ENCODE assay signal across 22 mouse cellular contexts in genomic region chr2:51600202-51600487, GRCm38 (mm10). TPM values are rescaled to one million over a fixed set of nuclear protein-coding genes. Genes with fewer than 3 reads are reported as not detected.
A peak's percentile ranks its signal among the peaks of the same experiment; 100 is the strongest.
DNase-seq lines count a peak whose midpoint lies in the region; ATAC-seq and TF ChIP-seq lines count a peak whose summit lies in the region.
"Had no signal": no experiment of that assay in that cellular context is flagged by ENCODE, and none has a peak within 500 bp of the region (broad histone marks: within the 10 kb centered on the region; RNA-seq: fewer than 3 reads in every experiment).

No protein-coding gene starts in this region.

- H3K4me3 ChIP-seq in kidney, postnatal 0 days (replicated peaks; ENCODE audit: low read depth, low read length) = 0 out of 2 replicates have a peak overlapping the region, but pooled peaks have one; percentile 6
- H3K4me3 ChIP-seq in hindbrain, embryonic 11.5 days (ENCODE audit: low read depth, low read length) = no peak overlapping the region
- H3K4me3 ChIP-seq in midbrain, embryonic 10.5 days = no peak overlapping the region
- H3K4me3 ChIP-seq in neural tube, embryonic 13.5 days = no peak overlapping the region
- no peak overlapping the region for H3K4me3 ChIP-seq in liver, embryonic 11.5 days (ENCODE audit: low read depth, low read length)
- H3K4me3 ChIP-seq: limb, embryonic 12.5 days; liver, embryonic 15.5 days had no signal

- TF ChIP-seq CTCF in kidney, postnatal 0 days (IDR thresholded peaks at IDR 0.05; ENCODE audit: low read depth) = no peak

- H3K4me1 ChIP-seq in kidney, postnatal 0 days (replicated peaks; ENCODE audit: insufficient read depth, low read length) = no peaks in the 10 kb centered on the region
- no peaks in the 10 kb centered on the region for H3K4me1 ChIP-seq in hindbrain, embryonic 11.5 days (replicated peaks; ENCODE audit: control insufficient read depth, insufficient read depth, low read length)
- H3K4me1 ChIP-seq in midbrain, embryonic 10.5 days = peaks cover 8% of the 10 kb centered on the region; the same call in 1 of the 2 replicates
- H3K4me1 ChIP-seq in neural tube, embryonic 13.5 days (replicated peaks) = peaks cover 26% of the 10 kb centered on the region
- H3K4me1 ChIP-seq in liver, embryonic 11.5 days (replicated peaks; ENCODE audit: control insufficient read depth, insufficient read depth, low read length) = no peaks in the 10 kb centered on the region
- H3K4me1 ChIP-seq: liver, embryonic 15.5 days had no signal

- no peaks in the 10 kb centered on the region for H3K9me3 ChIP-seq in kidney, postnatal 0 days (replicated peaks; ENCODE audit: low read length)
- no peaks in the 10 kb centered on the region for H3K9me3 ChIP-seq in hindbrain, embryonic 11.5 days (ENCODE audit: control insufficient read depth, low read length)
- no peaks in the 10 kb centered on the region for H3K9me3 ChIP-seq in midbrain, embryonic 10.5 days (replicated peaks)
- H3K9me3 ChIP-seq in neural tube, embryonic 13.5 days = no peaks in the 10 kb centered on the region
- H3K9me3 ChIP-seq in liver, embryonic 11.5 days (ENCODE audit: control insufficient read depth, low read length) = no peaks in the 10 kb centered on the region
- H3K9me3 ChIP-seq: limb, embryonic 12.5 days; liver, embryonic 15.5 days had no signal

- no peak for DNase-seq in kidney, postnatal 0 days (ENCODE audit: low spot score)
- no peak for DNase-seq in kidney, postnatal 4 days
- DNase-seq in hindbrain, embryonic 11.5 days (ENCODE audit: low spot score) = no peak
- no peak for DNase-seq in midbrain, embryonic 10.5 days (ENCODE audit: low spot score)
- DNase-seq in urinary bladder, postnatal 10 days (ENCODE audit: low spot score) = no peak
- no peak for DNase-seq in liver, embryonic 11.5 days (ENCODE audit: low spot score)
- DNase-seq: cerebellum, adult 11 months; heart, adult 18-20 months; lung, postnatal 14 days; spleen, adult 18-20 months; thymus, postnatal 14 days had no signal

- WGBS in kidney, postnatal 0 days = 26% methylated on average over 3 of the region's 3 CpGs
- 41% methylated on average over 3 of the region's 3 CpGs for WGBS in hindbrain, embryonic 11.5 days
- 75% methylated on average over 3 of the region's 3 CpGs for WGBS in midbrain, embryonic 10.5 days
- 22% methylated on average over 3 of the region's 3 CpGs for WGBS in neural tube, embryonic 13.5 days
- WGBS in liver, embryonic 11.5 days = 75% methylated on average over 3 of the region's 3 CpGs

- no peaks in the 10 kb centered on the region for H3K27me3 ChIP-seq in kidney, postnatal 0 days (ENCODE audit: insufficient read depth, low read length)
- no peaks in the 10 kb centered on the region for H3K27me3 ChIP-seq in hindbrain, embryonic 11.5 days (ENCODE audit: control insufficient read depth, insufficient read depth, low read length)
- no peaks in the 10 kb centered on the region for H3K27me3 ChIP-seq in midbrain, embryonic 10.5 days (ENCODE audit: low read depth, poor library complexity, severe bottlenecking)
- H3K27me3 ChIP-seq in neural tube, embryonic 13.5 days = no peaks in the 10 kb centered on the region
- no peaks in the 10 kb centered on the region for H3K27me3 ChIP-seq in liver, embryonic 11.5 days (replicated peaks; ENCODE audit: control insufficient read depth, insufficient read depth, low read length)
- H3K27me3 ChIP-seq: limb, embryonic 12.5 days; liver, embryonic 15.5 days had no signal

- no peaks in the 10 kb centered on the region for H3K36me3 ChIP-seq in kidney, postnatal 0 days (ENCODE audit: insufficient read depth, low read length)
- no peaks in the 10 kb centered on the region for H3K36me3 ChIP-seq in hindbrain, embryonic 11.5 days (ENCODE audit: control insufficient read depth, insufficient read depth, low read length)
- H3K36me3 ChIP-seq in midbrain, embryonic 10.5 days = no peaks in the 10 kb centered on the region
- no peaks in the 10 kb centered on the region for H3K36me3 ChIP-seq in neural tube, embryonic 13.5 days
- no peaks in the 10 kb centered on the region for H3K36me3 ChIP-seq in liver, embryonic 11.5 days (ENCODE audit: control insufficient read depth, insufficient read depth, low read length)
- H3K36me3 ChIP-seq: G1E; limb, embryonic 12.5 days; liver, embryonic 15.5 days had no signal

- no peak overlapping the region for H3K27ac ChIP-seq in kidney, postnatal 0 days
- H3K27ac ChIP-seq in hindbrain, embryonic 11.5 days (ENCODE audit: low read depth, low read length) = 0 out of 2 replicates have a peak overlapping the region, but pooled peaks have one; percentile 63
- peak overlapping the region; percentile 57 for H3K27ac ChIP-seq in midbrain, embryonic 10.5 days (replicated peaks)
- peak overlapping the region; percentile 79 for H3K27ac ChIP-seq in neural tube, embryonic 13.5 days (replicated peaks)
- no peak overlapping the region for H3K27ac ChIP-seq in liver, embryonic 11.5 days (ENCODE audit: low read depth, low read length)
- H3K27ac ChIP-seq: left cerebral cortex, adult 2 months; limb, embryonic 12.5 days; liver, embryonic 15.5 days had no signal

- peak overlapping the region; percentile 46 for H3K4me2 ChIP-seq in kidney, postnatal 0 days (ENCODE audit: low read length)
- no peak overlapping the region for H3K4me2 ChIP-seq in hindbrain, embryonic 11.5 days (replicated peaks; ENCODE audit: low read depth, low read length)
- H3K4me2 ChIP-seq in neural tube, embryonic 13.5 days = peak overlapping the region; percentile 42
- no peak overlapping the region for H3K4me2 ChIP-seq in liver, embryonic 11.5 days
- H3K4me2 ChIP-seq: limb, embryonic 12.5 days; liver, embryonic 15.5 days had no signal

- no peak for ATAC-seq in kidney, postnatal 0 days (replicated peaks; ENCODE audit: low FRiP score, low read depth)
- ATAC-seq in hindbrain, embryonic 11.5 days (ENCODE audit: low FRiP score) = no peak
- ATAC-seq in neural tube, embryonic 13.5 days (ENCODE audit: low read depth) = peak; percentile 55
- ATAC-seq in frontal cortex, adult (ENCODE audit: low TSS enrichment) = no peak
- no peak for ATAC-seq in liver, embryonic 11.5 days (replicated peaks; ENCODE audit: low FRiP score)

- no peak overlapping the region for H3K9ac ChIP-seq in kidney, postnatal 0 days (ENCODE audit: low read depth, low read length)
- H3K9ac ChIP-seq in hindbrain, embryonic 11.5 days (ENCODE audit: low read depth, low read length) = no peak overlapping the region
- peak overlapping the region; percentile 52; the same call in 1 of the 2 replicates for H3K9ac ChIP-seq in neural tube, embryonic 13.5 days
- H3K9ac ChIP-seq in liver, embryonic 11.5 days (ENCODE audit: low read depth, low read length) = no peak overlapping the region
- H3K9ac ChIP-seq: limb, embryonic 12.5 days; liver, embryonic 15.5 days had no signal

RNA-seq across cellular contexts. Expression of gene Tas2r134, which starts 27.2 kb away (rescaled TPM):
- not detected in 2 replicates for polyA plus RNA-seq in kidney, postnatal 0 days (2015; fragmentation: Nextera tagmentation; extraction: Ambion mirVana)
- not detected in 2 replicates for polyA plus RNA-seq in hindbrain, embryonic 11.5 days (2014; fragmentation: Nextera tagmentation; extraction: Ambion mirVana)
- polyA plus RNA-seq in midbrain, embryonic 10.5 days (2016; fragmentation: Nextera tagmentation; extraction: Ambion mirVana) = not detected in 2 replicates
- not detected in 2 replicates for polyA plus RNA-seq in neural tube, embryonic 13.5 days (2015; fragmentation: Nextera tagmentation; extraction: Ambion mirVana)
- not detected in 2 replicates for polyA plus RNA-seq in liver, embryonic 11.5 days (2014; fragmentation: Nextera tagmentation; extraction: Ambion mirVana)
- polyA plus RNA-seq: cortical plate, adult 2 months; G1E; heart, postnatal 0 days; intestine, embryonic 14.5 days; large intestine, adult 2 months; limb, embryonic 12.5 days; liver, embryonic 15.5 days; stomach, embryonic 16.5 days had no signal

Comparison
In these comparisons a context has a peak if more than half of its experiments do, and no peak if none do; other contexts are left out.
1. H3K27ac ChIP-seq: peak in hindbrain, embryonic 11.5 days (single experiment), midbrain, embryonic 10.5 days (single experiment) and neural tube, embryonic 13.5 days (single experiment); none in kidney, postnatal 0 days (single experiment) and liver, embryonic 11.5 days (single experiment).
2. H3K4me2 ChIP-seq: peak in kidney, postnatal 0 days (single experiment) and neural tube, embryonic 13.5 days (single experiment); none in hindbrain, embryonic 11.5 days (single experiment) and liver, embryonic 11.5 days (single experiment).